Mouse (Mus musculus) erythroid progenitor cell, adult 5-6 weeks (primary cell): ENCODE data around the gene Megf11. TPM values are rescaled to one million over a fixed set of nuclear protein-coding genes. Genes with fewer than 3 reads are reported as not detected.
A peak's percentile ranks its signal among the peaks of the same experiment; 100 is the strongest.

ENCODE experiments used
- ATAC-seq: replicated peaks from 2 replicates; pipeline ENCODE4 v1.8.0; 2016; ENCODE audit warnings: moderate number of reproducible peaks, mild to moderate bottlenecking, moderate TSS enrichment, inconsistent platforms; ENCODE audit not compliant: poor library complexity, low FRiP score, severe bottlenecking
- total RNA-seq, 2 experiments: library from RNA; stranded (forward) in 1 of 2; stranded (reverse) in 1 of 2; fragments of 150-400 nt in 1 of 2; fragments of 186-747, 209-891 nt in 1 of 2; gene quantifications; 2 replicates each; pipeline versions ENCODE4 v1.2.3 to v1.2.4; 2015 to 2017; ENCODE audit warnings: low replicate concordance in 2 of 2

Gene Megf11
- total RNA-seq, 2 experiments from 2014 or later, result not detected

- no peak for ATAC-seq
Measured at GRCm38 (mm10) chr9:64586292-64586691, 200.9 kb downstream of the Megf11 start.

- no peak for ATAC-seq
Measured at GRCm38 (mm10) chr9:64587991-64588390, 202.6 kb downstream of the Megf11 start.

GRCm38 (mm10) chr9:64590634-64591041 is 205.2 kb downstream of the Megf11 start:
- ATAC-seq, result peak; percentile 90

- peak; percentile 57 for ATAC-seq
Measured at GRCm38 (mm10) chr9:64591436-64591835, 206.0 kb downstream of the Megf11 start.

GRCm38 (mm10) chr9:64594442-64594841 is 209.0 kb downstream of the Megf11 start:
- no peak for ATAC-seq

- no peak for ATAC-seq
Measured at GRCm38 (mm10) chr9:64598427-64598826, 213.0 kb downstream of the Megf11 start.

GRCm38 (mm10) chr9:64600731-64601130 is 215.3 kb downstream of the Megf11 start:
- no peak for ATAC-seq

GRCm38 (mm10) chr9:64602895-64603294 is 217.5 kb downstream of the Megf11 start:
- ATAC-seq, result no peak

GRCm38 (mm10) chr9:64604217-64604711 is 218.8 kb downstream of the Megf11 start:
- no peak for ATAC-seq

- no peak for ATAC-seq
Measured at GRCm38 (mm10) chr9:64605077-64605714, 219.8 kb downstream of the Megf11 start.

- no peak for ATAC-seq
Measured at GRCm38 (mm10) chr9:64605735-64606349, 220.4 kb downstream of the Megf11 start.

GRCm38 (mm10) chr9:64607049-64607448 is 221.6 kb downstream of the Megf11 start:
- 0 out of 2 replicates have a peak, but pooled peaks have one; percentile 16 for ATAC-seq

- no peak for ATAC-seq
Measured at GRCm38 (mm10) chr9:64609546-64609945, 224.1 kb downstream of the Megf11 start.

GRCm38 (mm10) chr9:64612121-64612983 is 226.9 kb downstream of the Megf11 start:
- no peak for ATAC-seq

- ATAC-seq, result no peak
Measured at GRCm38 (mm10) chr9:64612984-64613649, 227.7 kb downstream of the Megf11 start.

- ATAC-seq, result no peak
Measured at GRCm38 (mm10) chr9:64617413-64617812, 232.0 kb downstream of the Megf11 start.

GRCm38 (mm10) chr9:64618433-64618832 is 233.0 kb downstream of the Megf11 start:
- no peak for ATAC-seq

GRCm38 (mm10) chr9:64619440-64619839 is 234.0 kb downstream of the Megf11 start:
- no peak for ATAC-seq

GRCm38 (mm10) chr9:64620596-64620995 is 235.2 kb downstream of the Megf11 start:
- no peak for ATAC-seq
